Comparison of ENCODE assay signal across 8 mouse cellular contexts in genomic region chr5:99978699-99979442, GRCm38 (mm10). TPM values are rescaled to one million over a fixed set of nuclear protein-coding genes. Genes with fewer than 3 reads are reported as not detected.
A peak's percentile ranks its signal among the peaks of the same experiment; 100 is the strongest.
DNase-seq lines count a peak whose midpoint lies in the region; ATAC-seq lines count a peak whose summit lies in the region.

TSS of gene Hnrnpd (minus strand) at chr5:99978938.
TSS of gene 4930524J08Rik (plus strand) at chr5:99979061.

- H3K4me3 ChIP-seq in heart, embryonic 14.5 days (ENCODE audit: control insufficient read depth in 1 of 2, insufficient read depth in 1 of 2, low read depth in 1 of 2, low read length in 2 of 2): peak within 1 kb of the TSS; percentile 92 to 99
- peak within 1 kb of the TSS; percentile 97 for H3K4me3 ChIP-seq in liver, embryonic 12.5 days

- peak; percentile 80 to 84 for DNase-seq in CD8-positive naive resting alpha-beta T cell, adult 2 months (ENCODE audit: low read depth in 2 of 2, low spot score in 2 of 2)
- peak; percentile 95 for DNase-seq in c-Kit-negative CD71-positive TER-119-positive erythroid progenitor cells, embryonic 14.5 days (ENCODE audit: low read depth, low spot score)
- peak; percentile 62 for DNase-seq in fibroblast of lung, adult 2 months (ENCODE audit: low read depth)
- peak; percentile 98 for DNase-seq in kidney, postnatal 14 days
- DNase-seq in naive thymus-derived CD4-positive, alpha-beta T cell, adult 2 months (ENCODE audit: low read depth): peak; percentile 94
- DNase-seq in splenic B cell, adult 2 months (ENCODE audit: low read depth, low spot score): peak; percentile 97

- H3K4me2 ChIP-seq in heart, embryonic 14.5 days (ENCODE audit: low read length): peak within 1 kb of the TSS; percentile 77
- H3K4me2 ChIP-seq in liver, embryonic 12.5 days: peak within 1 kb of the TSS; percentile 73

- ATAC-seq in heart, embryonic 14.5 days (ENCODE audit: insufficient number of reproducible peaks, insufficient read depth, low FRiP score, low read depth): peak; percentile 96
- ATAC-seq in liver, embryonic 12.5 days: peak; percentile 95

- H3K36me3 ChIP-seq in heart, embryonic 14.5 days (ENCODE audit: control insufficient read depth, insufficient read depth, low read length): peaks cover 5% of the 10 kb centered on the region; the same call in 1 of the 2 replicates
- H3K36me3 ChIP-seq in liver, embryonic 12.5 days: peaks cover 27% of the 10 kb centered on the region
- peaks cover 3% of the 10 kb centered on the region; the same call in 1 of the 2 replicates for H3K36me3 ChIP-seq in splenic B cell, adult 2 months (ENCODE audit: control insufficient read depth, insufficient read depth, low read length, poor library complexity, severe bottlenecking)

- peaks cover 2 to 19% of the 10 kb centered on the region in 2 experiments for H3K4me1 ChIP-seq in heart, embryonic 14.5 days (ENCODE audit: control insufficient read depth in 2 of 2, insufficient read depth in 2 of 2, low read length in 2 of 2)
- peaks cover 37% of the 10 kb centered on the region for H3K4me1 ChIP-seq in liver, embryonic 12.5 days

- 1% methylated on average over 63 of the region's 97 CpGs for WGBS in heart, embryonic 14.5 days
- WGBS in liver, embryonic 12.5 days (ENCODE audit: insufficient replicate concordance): 2% methylated on average over 80 of the region's 97 CpGs

- no peaks in the 10 kb centered on the region for H3K27me3 ChIP-seq in heart, embryonic 14.5 days (ENCODE audit: control insufficient read depth, insufficient read depth, low read length)
- no peaks in the 10 kb centered on the region for H3K27me3 ChIP-seq in liver, embryonic 12.5 days (replicated peaks)
- no peaks in the 10 kb centered on the region for H3K27me3 ChIP-seq in splenic B cell, adult 2 months (ENCODE audit: control insufficient read depth, insufficient read depth, low read length, poor library complexity, severe bottlenecking)

- H3K9me3 ChIP-seq in heart, embryonic 14.5 days (ENCODE audit: control insufficient read depth, low read length): no peaks in the 10 kb centered on the region
- H3K9me3 ChIP-seq in liver, embryonic 12.5 days (replicated peaks): no peaks in the 10 kb centered on the region

- H3K27ac ChIP-seq in heart, embryonic 14.5 days (replicated peaks in 1 of 2; ENCODE audit: control insufficient read depth in 1 of 2, insufficient read depth in 1 of 2, low read depth in 2 of 2, low read length in 2 of 2): peak within 1 kb of the TSS; percentile 99 to 100
- peak within 1 kb of the TSS; percentile 97 for H3K27ac ChIP-seq in liver, embryonic 12.5 days

- H3K9ac ChIP-seq in heart, embryonic 14.5 days (ENCODE audit: low read length): peak within 1 kb of the TSS; percentile 98
- H3K9ac ChIP-seq in liver, embryonic 12.5 days: peak within 1 kb of the TSS; percentile 98

RNA-seq across cellular contexts. Expression of gene Hnrnpd, which starts in this region (rescaled TPM):
- polyA plus RNA-seq in heart, embryonic 14.5 days (2014; fragmentation: Nextera tagmentation; extraction: Ambion mirVana): 83.0 and 95.2 TPM in 2 replicates
- 245 and 254 TPM in 2 replicates for polyA plus RNA-seq in liver, embryonic 12.5 days (2016; fragmentation: Nextera tagmentation; extraction: Ambion mirVana)

RNA-seq across cellular contexts. Expression of gene 4930524J08Rik, which starts in this region (rescaled TPM):
- 1.8 and 1.9 TPM in 2 replicates for polyA plus RNA-seq in heart, embryonic 14.5 days (2014; fragmentation: Nextera tagmentation; extraction: Ambion mirVana)
- polyA plus RNA-seq in liver, embryonic 12.5 days (2016; fragmentation: Nextera tagmentation; extraction: Ambion mirVana): 0.71 and 2.0 TPM in 2 replicates

Comparison
In these comparisons a context has a peak if more than half of its experiments do, and no peak if none do; other contexts are left out.
1. Peak in every context shown above with its lines: DNase-seq, ATAC-seq, H3K4me3 ChIP-seq and H3K27ac ChIP-seq.